Mouse (Mus musculus) erythroblast, embryonic 14.5 days (primary cell): Measurements from ENCODE around the gene Ncapd3. TPM values are rescaled to one million over a fixed set of nuclear protein-coding genes. Genes with fewer than 3 reads are reported as not detected.

Source experiments
- H3K27me3 ChIP-seq: 2 replicates; pipeline ENCODE4 v1.6.1; 2012; ENCODE audit warnings: inconsistent platforms; ENCODE audit not compliant: control insufficient read depth
- H3K36me3 ChIP-seq: 2 replicates; pipeline ENCODE4 v1.6.1; 2012; ENCODE audit warnings: mild to moderate bottlenecking, inconsistent platforms; ENCODE audit not compliant: control insufficient read depth
- H3K4me1 ChIP-seq: 2 replicates; pipeline ENCODE4 v1.6.1; 2012; ENCODE audit warnings: inconsistent platforms; ENCODE audit not compliant: control insufficient read depth
- H3K4me3 ChIP-seq: replicated peaks from 2 replicates; pipeline ENCODE3; 2012; ENCODE audit warnings: moderate library complexity, mild to moderate bottlenecking, inconsistent platforms
- H3K9me3 ChIP-seq: 2 replicates; pipeline ENCODE4 v1.6.1; 2012; ENCODE audit warnings: low read length, inconsistent platforms, mixed read lengths; ENCODE audit not compliant: control insufficient read depth
- GATA1 ChIP-seq: IDR thresholded peaks from 2 replicates; pipeline ENCODE4 v1.6.1; 2012; ENCODE audit warnings: low read length, inconsistent platforms, mixed read lengths
- TAL1 ChIP-seq: IDR thresholded peaks from 3 replicates; pipeline ENCODE4 v1.6.1; 2012; ENCODE audit warnings: low read length, inconsistent platforms, mixed read lengths
- polyA plus RNA-seq: library from polyadenylated mRNA; stranded (reverse); fragments of >175 nt; gene quantifications from 2 replicates; pipeline ENCODE4 v1.2.3, GENCODE M21; 2012

Gene Ncapd3
- polyA plus RNA-seq, 1 experiment: 1.2 TPM

DNA sequence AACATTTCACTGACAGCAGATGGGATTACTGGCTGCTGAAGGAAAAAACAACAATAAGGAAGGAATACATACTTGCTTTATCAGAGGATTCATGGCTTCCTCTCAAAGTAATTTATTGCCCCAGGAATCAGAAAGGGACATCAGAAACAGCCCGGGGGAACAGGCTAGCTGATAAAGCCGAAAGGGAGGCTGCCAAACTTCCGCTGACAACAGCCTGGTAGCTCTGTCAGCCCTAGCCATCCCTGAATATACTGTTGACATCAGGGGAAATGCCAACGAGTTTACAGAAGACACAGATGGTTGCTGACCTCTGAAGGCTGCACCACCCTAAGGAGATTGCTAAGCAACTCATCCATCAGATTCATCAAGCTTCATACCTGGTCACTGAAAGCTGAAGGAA lies 98.7 kb downstream of the Ncapd3 start:
- H3K27me3 ChIP-seq: no peaks in the 10 kb centered on the region
- H3K4me3 ChIP-seq: no peak overlapping the region
- H3K36me3 ChIP-seq: no peaks in the 10 kb centered on the region
- no peaks in the 10 kb centered on the region for H3K4me1 ChIP-seq
- no peaks in the 10 kb centered on the region for H3K9me3 ChIP-seq
- TF ChIP-seq GATA1 (no peak), TAL1 (no peak)

DNA sequence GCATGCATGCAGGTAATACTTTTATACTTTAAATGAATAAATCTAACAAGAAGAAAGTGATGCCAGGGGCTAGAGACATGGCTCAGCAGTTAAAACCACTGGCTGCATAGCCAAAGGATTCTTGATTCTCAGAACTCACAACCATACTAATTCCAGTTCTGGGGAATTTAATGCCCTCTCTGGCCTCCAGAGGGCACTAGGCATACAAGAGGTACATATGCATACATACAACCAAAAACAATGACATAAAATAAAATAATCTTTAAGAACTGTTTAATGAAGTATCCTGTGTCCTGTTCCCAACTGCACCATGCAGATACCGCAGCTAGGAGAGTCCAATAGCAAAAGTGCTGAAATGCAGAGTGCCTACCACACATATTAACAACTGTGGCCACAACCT lies 104.4 kb downstream of the Ncapd3 start:
- Histone ChIP-seq H3K9me3 (no peaks in the 10 kb centered on the region), H3K27me3 (no peaks in the 10 kb centered on the region), H3K4me3 (no peak overlapping the region), H3K36me3 (no peaks in the 10 kb centered on the region), H3K4me1 (no peaks in the 10 kb centered on the region)
- TF ChIP-seq TAL1 (no peak), GATA1 (no peak)

DNA sequence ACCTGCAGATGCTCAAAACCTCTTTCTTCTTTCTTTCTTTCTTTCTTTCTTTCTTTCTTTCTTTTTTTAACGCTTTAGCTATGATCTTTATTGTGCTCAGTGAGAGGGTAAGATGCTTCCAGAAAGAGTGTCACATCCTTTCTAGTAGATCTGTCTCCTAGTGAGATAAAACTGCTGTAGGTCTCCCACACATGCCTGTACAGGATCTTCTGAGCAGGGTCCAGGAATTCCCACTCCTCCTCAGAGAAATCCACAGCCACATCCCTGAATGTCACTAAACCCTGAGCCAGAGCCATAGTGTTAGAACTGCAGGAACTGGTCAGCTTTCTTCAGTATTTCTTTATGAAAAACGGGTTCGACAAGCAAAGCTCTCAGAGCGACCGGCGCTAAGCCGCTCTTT lies 105.4 kb downstream of the Ncapd3 start:
- TF ChIP-seq TAL1 (no peak), GATA1 (no peak)
- H3K4me3 ChIP-seq: no peak overlapping the region

DNA sequence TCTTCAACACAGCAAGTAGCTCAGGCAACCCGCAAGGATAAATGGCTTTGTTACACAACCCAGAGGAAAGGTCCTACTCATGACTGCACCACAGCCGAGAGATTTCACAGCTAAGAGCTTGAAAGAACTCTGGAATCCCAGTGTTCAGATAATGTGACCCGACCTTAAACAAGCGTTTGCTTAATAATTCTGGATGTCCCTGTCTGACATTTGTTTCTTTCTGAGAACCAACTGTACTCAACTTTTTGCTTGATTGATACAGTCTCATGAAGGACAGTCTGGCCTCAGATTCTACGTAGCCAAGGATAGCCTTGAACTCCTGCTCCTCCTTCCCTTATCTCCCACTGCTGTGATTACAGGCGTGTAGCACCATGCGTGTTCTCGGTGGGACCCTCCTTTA lies 106.7 kb downstream of the Ncapd3 start:
- TF ChIP-seq GATA1 (no peak), TAL1 (no peak)
- Histone ChIP-seq H3K4me1 (no peaks in the 10 kb centered on the region), H3K36me3 (no peaks in the 10 kb centered on the region), H3K4me3 (no peak overlapping the region), H3K27me3 (no peaks in the 10 kb centered on the region), H3K9me3 (no peaks in the 10 kb centered on the region)

More for the DNA sequence above, 105.4 kb downstream of the Ncapd3 start:
- Histone ChIP-seq H3K36me3 (no peaks in the 10 kb centered on the region), H3K9me3 (no peaks in the 10 kb centered on the region), H3K4me1 (no peaks in the 10 kb centered on the region), H3K27me3 (no peaks in the 10 kb centered on the region)

GRCm38 (mm10) chr9:27140432-27141065 lies 110.6 kb downstream of the Ncapd3 start:
- H3K36me3 ChIP-seq: no peaks in the 10 kb centered on the region
- no peak for TF ChIP-seq GATA1
- no peak for TF ChIP-seq TAL1
- H3K4me1 ChIP-seq: no peaks in the 10 kb centered on the region
- H3K9me3 ChIP-seq: no peaks in the 10 kb centered on the region
- no peak overlapping the region for H3K4me3 ChIP-seq
- H3K27me3 ChIP-seq: no peaks in the 10 kb centered on the region

GRCm38 (mm10) chr9:27144271-27144840 lies 114.4 kb downstream of the Ncapd3 start:
- Histone ChIP-seq H3K4me1 (no peaks in the 10 kb centered on the region), H3K9me3 (no peaks in the 10 kb centered on the region), H3K27me3 (no peaks in the 10 kb centered on the region), H3K36me3 (no peaks in the 10 kb centered on the region), H3K4me3 (no peak overlapping the region)
- TF ChIP-seq TAL1 (no peak), GATA1 (no peak)

Other genes starting within 250 kb of the Ncapd3 start
- not detected in 2 replicates for gene Glb1l2, start 223.7 kb upstream of the Ncapd3 start, polyA plus RNA-seq
- not detected in 2 replicates for gene Glb1l3, start 169.3 kb upstream of the Ncapd3 start, polyA plus RNA-seq
- not detected in 2 replicates for gene Gm1110, start 107.1 kb upstream of the Ncapd3 start, polyA plus RNA-seq
- gene Acad8, start 30.6 kb upstream of the Ncapd3 start, polyA plus RNA-seq: 0.09 and 0.10 TPM in 2 replicates
- gene Thyn1, start 30.5 kb upstream of the Ncapd3 start, polyA plus RNA-seq: 0.09 and 0.14 TPM in 2 replicates
- gene Vps26b, start 110 bp upstream of the Ncapd3 start, polyA plus RNA-seq: 1.0 and 1.1 TPM in 2 replicates
- 0.02 and 0.03 TPM in 2 replicates for gene Jam3, start 125.2 kb downstream of the Ncapd3 start, polyA plus RNA-seq